Mouse (Mus musculus): ENCODE results near the gene 1700010B08Rik.

The 1700010B08Rik gene

DNA sequence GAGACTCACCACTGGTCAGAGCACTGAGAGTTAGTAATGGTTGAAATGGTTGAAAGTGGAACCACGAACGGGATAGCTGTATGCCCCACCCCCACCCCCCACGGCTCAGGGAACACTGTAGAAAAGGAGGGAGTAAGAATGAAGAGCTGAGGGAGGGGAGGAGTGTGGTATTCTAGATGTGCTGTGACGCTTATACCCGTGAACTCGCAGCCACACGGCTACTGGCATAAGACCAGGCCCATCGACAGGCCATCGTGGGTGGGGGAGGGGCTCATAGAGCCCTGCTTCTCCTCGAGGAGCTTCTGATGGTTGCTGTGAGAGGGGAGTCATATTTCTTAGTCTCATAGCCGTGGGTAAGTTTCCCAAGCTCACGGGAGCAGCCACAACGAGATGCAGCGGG, 5.2 kb downstream of the 1700010B08Rik start:
- no peak for DNase-seq

- DNase-seq = no peak
Measured at GRCm38 (mm10) chr2:173724940-173725807, 6.0 kb downstream of the 1700010B08Rik start.

GRCm38 (mm10) chr2:173725819-173726218, 6.6 kb downstream of the 1700010B08Rik start:
- no peak for DNase-seq

GRCm38 (mm10) chr2:173730444-173730966, 11.3 kb downstream of the 1700010B08Rik start:
- DNase-seq = no peak

DNA sequence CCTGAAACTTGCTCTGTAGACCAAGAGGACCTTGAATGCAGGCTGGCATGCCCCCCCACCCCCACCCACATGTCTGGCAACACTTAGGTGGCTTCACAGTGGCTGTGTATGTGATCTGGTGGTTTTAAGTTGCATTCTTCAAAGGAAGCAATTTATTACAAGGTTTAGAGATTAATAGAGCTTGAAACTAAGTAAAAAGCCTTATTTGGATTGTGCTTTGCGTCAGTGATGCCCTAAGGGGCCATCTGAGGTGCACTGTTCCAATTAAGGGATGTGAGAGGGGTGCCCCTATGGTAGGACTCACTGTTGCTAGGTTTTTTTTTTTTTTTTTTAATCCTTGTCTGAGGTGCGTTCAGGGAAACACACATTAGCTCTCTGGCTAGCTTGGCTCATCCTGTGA, 15.2 kb downstream of the 1700010B08Rik start:
- DNase-seq = no peak

DNA sequence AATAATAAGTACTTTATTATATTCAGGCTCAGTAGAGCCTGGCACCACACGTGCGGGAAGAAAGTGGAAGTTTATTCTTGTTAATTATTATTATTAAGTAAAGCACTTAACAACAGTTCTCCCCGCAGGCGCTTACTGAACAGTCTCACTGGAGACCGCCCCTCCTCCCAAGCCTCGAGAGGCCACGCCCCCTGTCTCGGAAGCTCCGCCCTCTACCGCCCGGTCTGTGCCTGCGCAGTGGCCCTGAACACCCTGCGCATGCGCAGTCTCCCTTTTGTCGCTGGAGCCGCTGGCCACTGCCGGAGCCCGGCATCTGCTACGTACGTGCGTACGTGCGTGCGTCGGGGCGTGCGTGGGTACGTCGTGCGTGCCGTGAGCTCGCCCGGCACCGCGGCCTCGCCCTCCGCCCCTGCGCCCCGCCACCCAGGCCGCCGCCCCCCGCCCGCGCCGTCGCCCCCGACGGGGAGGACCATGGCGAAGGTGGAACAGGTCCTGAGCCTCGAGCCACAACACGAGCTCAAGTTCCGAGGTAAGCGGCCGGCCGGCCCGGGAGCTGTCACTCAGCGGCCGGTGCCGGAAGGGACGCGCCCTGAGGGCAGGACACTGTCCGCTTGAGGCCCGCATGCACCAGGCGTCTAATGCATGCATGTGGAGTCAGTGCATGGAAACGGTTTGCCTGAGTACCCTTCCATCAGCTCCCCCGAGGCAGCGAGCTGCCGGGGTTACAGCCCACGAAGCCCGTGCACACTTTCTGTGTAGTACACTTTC, 18.2 kb downstream of the 1700010B08Rik start, which contains the start of gene Vapb:
TSS of gene Vapb (plus strand) at position 290 of the 768 bp plus-strand sequence.
- DNase-seq = peak; percentile 99 to 100

- DNase-seq = no peak
Measured at GRCm38 (mm10) chr2:173738232-173738631, 19.0 kb downstream of the 1700010B08Rik start.

GRCm38 (mm10) chr2:173739107-173739506, 19.9 kb downstream of the 1700010B08Rik start:
- DNase-seq = no peak

GRCm38 (mm10) chr2:173742090-173742489, 22.9 kb downstream of the 1700010B08Rik start:
- DNase-seq = no peak

DNA sequence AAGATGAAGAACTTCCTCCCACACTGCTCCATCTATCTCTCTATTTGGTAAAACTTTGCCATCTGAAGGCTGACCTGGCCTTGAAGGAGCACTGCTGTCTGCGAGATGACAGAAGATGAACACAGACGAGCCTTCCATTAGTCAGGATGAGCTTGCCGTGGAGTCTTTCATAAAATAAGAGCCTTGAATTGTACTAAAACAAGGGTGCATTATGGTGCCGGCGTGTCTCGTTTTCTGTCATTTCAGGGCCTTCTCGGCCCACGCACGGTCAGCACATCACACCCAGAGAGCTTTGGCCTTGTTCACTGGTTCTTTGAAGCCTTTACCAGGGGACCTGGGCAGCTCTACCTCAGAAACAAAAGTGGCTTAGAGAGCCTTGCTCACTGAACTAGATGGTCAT, 23.5 kb downstream of the 1700010B08Rik start:
- no peak for DNase-seq

DNA sequence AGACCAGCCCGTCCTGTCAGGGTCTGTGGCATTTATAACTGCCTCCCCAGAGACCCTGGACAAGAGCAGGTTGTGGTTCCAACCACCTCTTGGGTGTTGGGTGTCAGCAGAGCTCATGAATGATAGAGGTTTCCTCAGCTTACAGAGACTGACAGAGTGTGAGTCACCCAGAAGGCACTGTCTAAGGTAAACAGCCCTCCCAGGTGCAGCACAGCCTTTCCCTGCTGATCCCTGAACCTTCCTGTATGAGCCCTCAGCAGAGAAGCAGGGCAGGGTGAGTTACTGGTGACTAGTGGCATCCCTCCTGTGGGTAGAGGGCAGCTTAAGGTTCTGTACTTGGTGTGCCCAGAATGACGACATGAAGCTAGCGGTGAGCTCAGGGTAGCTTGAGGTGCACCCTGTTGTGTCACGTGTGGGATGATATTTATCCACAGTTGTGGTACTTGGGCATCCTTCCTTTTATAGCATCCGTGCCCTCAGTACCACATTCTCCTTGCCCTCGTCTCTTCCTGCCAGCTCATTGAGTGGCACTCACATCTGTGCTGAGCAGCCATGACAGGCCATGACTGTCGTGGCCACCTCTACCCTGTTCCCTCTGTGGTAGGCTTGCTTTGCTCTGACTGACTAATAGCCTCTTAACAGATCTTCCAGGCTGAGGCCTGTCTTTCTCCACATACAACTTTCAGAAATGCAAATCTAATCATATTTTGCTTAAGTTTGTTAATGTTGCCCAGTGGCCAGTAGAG, 25.0 kb downstream of the 1700010B08Rik start:
- no peak for DNase-seq

DNA sequence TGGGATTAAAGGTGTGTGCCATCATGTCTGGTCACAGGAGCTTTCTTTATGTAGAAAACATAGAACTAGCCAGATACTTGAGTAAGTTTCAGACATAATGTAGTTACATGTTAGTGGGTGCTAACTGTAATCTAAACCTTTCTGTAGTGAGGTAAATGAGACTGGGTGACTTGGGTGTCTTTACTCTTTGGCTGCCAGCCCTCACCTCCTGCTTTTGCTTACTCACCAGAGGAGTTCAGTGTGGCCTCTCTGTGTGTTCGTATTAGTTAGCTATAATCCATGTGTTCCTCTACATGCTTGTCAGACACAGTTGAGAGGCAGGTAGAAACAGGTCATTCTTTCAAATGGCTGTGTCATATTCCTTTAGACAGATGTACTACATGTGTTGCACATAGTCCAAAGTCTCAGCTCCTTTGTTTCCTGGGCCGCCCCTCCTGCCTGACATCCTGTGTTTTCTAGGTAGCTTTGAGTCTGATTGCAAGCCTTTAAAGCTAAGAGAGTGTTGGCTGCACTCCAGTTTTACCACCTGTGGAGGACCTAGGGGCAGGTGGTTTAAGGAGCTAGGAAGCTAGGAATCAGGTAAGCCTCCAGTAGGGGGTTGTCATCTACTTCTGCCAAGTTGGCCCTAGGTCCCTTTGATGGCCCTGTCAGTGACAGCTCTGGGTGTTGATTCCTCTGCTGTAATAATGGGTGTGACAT, 29.9 kb downstream of the 1700010B08Rik start:
- no peak for DNase-seq

DNA sequence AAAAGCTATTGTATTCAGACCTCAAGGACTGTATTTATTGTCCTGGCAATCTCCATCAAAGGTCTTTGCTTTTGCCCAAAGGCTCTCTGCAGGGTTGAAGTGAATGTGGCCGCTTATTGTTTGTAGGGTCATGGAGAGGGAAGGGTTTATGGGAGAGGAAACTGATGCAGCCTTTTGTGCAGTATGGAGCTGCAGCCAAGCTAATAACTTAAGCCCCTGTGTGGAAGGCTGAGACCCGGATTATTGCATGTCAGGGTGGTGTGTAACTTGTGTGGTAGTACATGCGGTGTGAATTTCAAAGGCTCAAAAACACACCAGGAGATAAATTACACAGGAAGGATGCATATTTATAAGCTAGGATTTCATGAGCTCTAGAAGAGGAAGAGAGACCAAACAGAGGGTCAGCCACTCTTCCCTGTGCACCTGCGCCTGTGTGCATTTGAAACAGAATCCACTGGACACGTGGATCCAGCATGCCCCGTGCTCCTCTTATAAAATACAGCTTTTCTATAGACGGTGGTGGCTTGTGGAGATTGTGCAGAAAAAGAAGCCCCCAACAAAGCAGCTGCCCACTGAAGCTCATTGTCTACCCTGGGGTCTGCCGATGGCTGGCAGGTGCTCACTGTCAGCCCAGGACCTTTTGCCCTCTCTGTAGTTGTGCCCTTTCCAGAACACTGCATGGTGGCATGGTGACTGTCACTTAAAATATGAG, 36.4 kb downstream of the 1700010B08Rik start:
- DNase-seq = no peak

GRCm38 (mm10) chr2:173757624-173758155, 38.5 kb downstream of the 1700010B08Rik start:
- DNase-seq = no peak

GRCm38 (mm10) chr2:173760607-173761006, 41.4 kb downstream of the 1700010B08Rik start:
- DNase-seq = no peak

- DNase-seq = no peak
Measured at GRCm38 (mm10) chr2:173764629-173765028, 45.4 kb downstream of the 1700010B08Rik start.

DNA sequence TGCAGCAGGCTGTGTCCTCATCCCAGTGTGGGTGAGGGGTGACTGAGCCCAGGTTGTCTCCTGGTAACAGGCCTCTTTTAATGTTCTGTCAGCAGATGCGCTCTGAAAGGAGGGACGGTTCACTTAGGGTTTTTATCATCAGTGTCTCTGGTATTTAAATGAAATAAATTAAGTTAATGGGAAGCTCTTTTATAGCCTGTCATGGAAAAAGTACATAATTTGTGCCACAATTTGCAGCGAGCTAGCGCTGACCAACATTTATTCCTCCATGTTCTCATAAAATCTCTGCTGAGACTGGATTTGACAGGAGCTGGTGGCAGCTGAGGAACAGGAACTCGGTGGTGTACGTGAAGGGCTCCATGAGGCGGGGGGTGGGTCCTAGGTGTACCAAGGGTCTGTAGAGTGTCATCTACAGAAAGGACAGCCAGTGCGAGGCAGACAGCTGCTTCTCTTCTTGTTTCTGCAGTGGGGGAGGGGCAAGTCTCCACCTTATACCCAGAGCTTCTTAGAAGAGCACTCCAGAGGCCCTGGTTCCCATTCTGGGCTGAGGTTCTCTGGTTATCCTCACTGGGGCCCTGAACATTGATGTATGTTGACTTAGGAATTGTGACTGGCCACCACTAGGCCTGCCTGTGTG, 48.9 kb downstream of the 1700010B08Rik start:
- no peak for DNase-seq

GRCm38 (mm10) chr2:173769183-173769582, 50.0 kb downstream of the 1700010B08Rik start:
- DNase-seq = peak in 1 of 2 experiments; percentile 16

GRCm38 (mm10) chr2:173770620-173771019, 51.4 kb downstream of the 1700010B08Rik start:
- DNase-seq = no peak
